Mouse (Mus musculus) CH12.LX (cell line): Measurements from ENCODE around the gene Gm21083.
"Not testable (repeated sequence)": the region's sequence is repeated elsewhere in the genome, so short reads cannot be mapped to it uniquely, and the experiment has no call there.

Experiments
- CTCF ChIP-seq, 2 experiments: IDR thresholded peaks in 1 of 2; conservative IDR thresholded peaks in 1 of 2; 2 replicates each; pipeline ENCODE4 v1.5.1; 2011 to 2012; ENCODE audit warnings: low read depth in 2 of 2, low read length in 2 of 2, improper control_type of control experiment in 1 of 2, inconsistent platforms in 1 of 2, mild to moderate bottlenecking in 1 of 2, moderate library complexity in 1 of 2
- JUN ChIP-seq: IDR thresholded peaks from 2 replicates; pipeline ENCODE4 v1.6.1; 2011; ENCODE audit warnings: low read depth, mild to moderate bottlenecking, low read length, improper control_type of control experiment, moderate library complexity; ENCODE audit not compliant: insufficient read depth
- MAX ChIP-seq: IDR thresholded peaks from 2 replicates; pipeline ENCODE4 v1.6.1; 2011; ENCODE audit warnings: low read length, improper control_type of control experiment
- TBP ChIP-seq: conservative IDR thresholded peaks from 2 replicates; pipeline ENCODE4 v1.6.1; 2011; ENCODE audit warnings: low read depth, low read length, improper control_type of control experiment
- TCF12 ChIP-seq: IDR thresholded peaks from 2 replicates; pipeline ENCODE4 v1.6.1; 2014; ENCODE audit warnings: low read depth, mild to moderate bottlenecking, inconsistent platforms, low read length, improper control_type of control experiment
- USF2 ChIP-seq: conservative IDR thresholded peaks from 2 replicates; pipeline ENCODE4 v1.6.1; 2011; ENCODE audit warnings: low read depth, low read length, improper control_type of control experiment

DNA sequence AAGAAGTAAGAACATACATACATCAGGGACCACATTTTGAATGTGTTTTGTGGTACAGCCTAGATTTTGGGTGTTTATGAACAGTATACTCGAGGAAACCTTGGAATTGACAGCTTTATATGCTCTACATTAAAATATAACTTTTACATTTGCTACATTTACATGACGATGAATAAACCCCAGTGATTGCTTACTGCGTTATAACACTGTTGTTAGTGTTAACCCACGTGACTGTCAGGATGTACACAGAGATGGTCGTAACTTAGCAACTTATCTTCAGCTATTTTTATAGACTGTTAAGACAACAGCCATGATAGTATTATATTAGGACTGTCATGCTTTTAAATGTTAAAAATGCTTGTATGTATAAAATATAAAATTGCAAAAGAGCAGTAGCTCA is 24.3 kb downstream of the Gm21083 start:
- not testable (repeated sequence) for TF ChIP-seq CTCF (conservative IDR thresholded peaks at IDR 0.05 in 1 of 2, IDR thresholded peaks at IDR 0.05 in 1 of 2; ENCODE audit: low read depth in 2 of 2, low read length in 2 of 2); JUN; TCF12; USF2; MAX; TBP
